Mouse (Mus musculus): ENCODE measurements at regions not wholly inside any gene's neighbourhood (a gene's known extent, or its start where the extent isn't known, plus 50 kb on each side); places are given as distances from the start of the nearest gene placed in this dataset.

DNA sequence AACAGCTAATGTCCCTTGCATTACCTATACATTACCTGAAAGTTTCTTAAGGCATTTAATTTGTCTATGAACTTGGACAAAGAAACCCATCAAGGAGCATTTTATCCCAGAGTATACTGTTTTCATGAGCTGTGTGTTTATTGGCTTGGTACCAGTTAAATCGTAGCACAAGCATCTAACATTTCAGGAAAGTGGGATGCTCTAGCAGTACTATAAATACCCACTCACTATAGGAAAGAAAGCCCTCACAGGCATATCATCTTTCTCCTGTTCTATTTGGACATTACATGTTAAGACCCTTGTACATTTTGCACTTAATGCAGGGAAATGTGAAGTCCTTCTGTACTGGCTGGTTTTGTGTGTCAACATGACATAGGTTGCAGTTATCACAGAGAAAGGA is 163.9 kb downstream of the Ptprc start:
- no peak for DNase-seq (ENCODE audit: low read depth)

- no peak for DNase-seq (ENCODE audit: low read depth)
Observed at GRCm38 (mm10) chr1:138010910-138011477, 164.5 kb downstream of the Ptprc start.

DNA sequence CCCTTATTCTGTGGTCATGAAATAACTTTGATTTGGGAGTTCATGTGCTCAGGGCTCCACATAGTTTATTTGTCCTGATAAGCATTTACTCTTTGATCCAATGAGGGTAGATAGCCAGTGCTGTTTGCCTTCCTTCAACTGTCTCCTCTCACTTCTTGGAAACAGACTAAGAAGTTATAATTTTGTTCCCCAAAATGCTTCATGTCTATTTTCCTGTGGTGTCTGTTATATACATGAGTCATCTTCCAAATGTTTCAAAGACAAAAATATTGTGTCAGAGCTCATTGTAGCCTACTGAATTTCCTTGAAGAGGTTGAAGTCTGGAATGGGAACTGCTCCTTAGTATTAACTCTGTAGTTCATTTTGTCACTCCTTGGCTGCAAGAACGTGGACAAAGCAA is 168.7 kb downstream of the Ptprc start:
- DNase-seq (ENCODE audit: low read depth) = no peak

GRCm38 (mm10) chr1:138004319-138004718 is 171.2 kb downstream of the Ptprc start:
- DNase-seq (ENCODE audit: low read depth) = no peak

GRCm38 (mm10) chr1:137999268-137999900 is 176.1 kb downstream of the Ptprc start:
- no peak for DNase-seq (ENCODE audit: low read depth)

GRCm38 (mm10) chr1:137996041-137996440 is 179.5 kb downstream of the Ptprc start:
- no peak for DNase-seq (ENCODE audit: low read depth)

DNA sequence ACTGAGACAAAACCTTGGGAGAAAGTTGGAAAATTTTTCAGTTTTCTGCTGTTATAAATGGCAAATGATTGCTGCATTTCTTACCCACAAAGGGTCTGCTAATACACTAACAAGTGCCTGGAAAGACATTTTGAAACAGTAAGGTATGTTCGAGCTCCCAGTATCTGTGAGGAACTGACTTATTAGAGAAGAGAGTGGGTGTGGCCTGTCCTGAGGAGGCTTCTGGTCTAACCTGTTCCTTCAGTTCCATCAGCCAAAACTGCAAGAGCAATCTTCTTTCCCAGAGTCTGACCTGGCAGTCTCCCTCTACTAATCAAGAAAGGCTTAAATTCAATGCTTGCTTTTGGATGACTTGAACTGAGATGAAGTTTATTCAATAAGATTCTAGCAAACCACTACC is 183.6 kb downstream of the Ptprc start:
- DNase-seq (ENCODE audit: low read depth) = no peak

GRCm38 (mm10) chr1:137991412-137991811 is 184.1 kb downstream of the Ptprc start:
- no peak for DNase-seq (ENCODE audit: low read depth)

GRCm38 (mm10) chr1:137973406-137973805 is 202.1 kb downstream of the Ptprc start:
- no peak for DNase-seq (ENCODE audit: low read depth)

DNA sequence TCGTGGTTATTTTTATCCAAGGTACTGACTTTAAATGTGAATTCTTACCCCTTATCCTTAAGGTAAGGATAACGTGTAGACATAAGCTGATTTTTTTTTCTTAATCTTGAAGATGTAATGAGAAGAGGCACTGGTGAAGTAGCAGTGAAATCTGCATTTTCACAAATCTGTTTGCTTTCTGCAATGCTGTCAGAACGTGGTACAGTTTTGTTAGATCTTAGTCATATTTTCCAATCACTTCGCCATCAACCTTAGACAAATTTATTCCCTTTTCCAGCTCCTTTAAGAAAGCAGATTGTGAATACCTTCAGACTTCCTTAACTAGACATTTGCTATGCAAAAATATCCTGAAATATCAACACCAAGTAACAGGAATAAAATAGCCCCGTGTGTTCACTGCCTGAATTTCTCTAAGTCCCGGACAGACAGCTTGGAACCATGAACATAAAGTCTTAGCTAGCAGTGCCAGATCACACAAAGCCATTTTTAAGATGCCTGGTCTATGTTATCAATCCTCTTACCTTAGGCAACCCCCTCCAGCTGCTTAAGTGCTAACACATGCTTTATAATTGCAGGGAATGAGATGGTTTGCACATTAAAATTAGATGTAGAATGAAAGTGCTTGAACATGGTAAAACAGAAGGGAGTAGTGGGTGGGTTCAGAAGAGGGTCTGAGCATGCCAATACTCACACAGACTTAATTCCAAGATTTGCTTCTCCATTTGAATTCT is 202.7 kb downstream of the Ptprc start:
- DNase-seq (ENCODE audit: low read depth) = no peak

GRCm38 (mm10) chr1:137966151-137966836 is 209.2 kb downstream of the Ptprc start:
- DNase-seq (ENCODE audit: low read depth) = no peak

DNA sequence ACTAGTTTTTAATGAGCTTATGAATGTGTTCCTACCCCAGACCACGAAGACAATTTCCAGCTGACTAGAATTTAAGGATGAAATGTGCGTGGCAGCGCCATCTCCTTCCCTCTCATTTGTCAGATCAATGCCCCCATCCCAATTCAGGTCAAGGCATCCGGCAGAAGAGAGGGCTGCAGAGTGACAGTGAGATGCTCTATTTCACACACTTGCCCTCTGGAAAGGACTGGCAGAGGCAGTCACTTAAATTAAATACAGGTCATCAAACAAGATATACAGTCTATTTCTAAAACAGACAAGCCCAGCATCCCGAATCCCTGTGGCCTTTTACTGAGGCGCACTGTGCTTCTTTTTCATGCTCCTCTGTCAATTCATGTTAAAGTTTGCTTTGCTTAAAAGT is 211.9 kb downstream of the Ptprc start:
- DNase-seq (ENCODE audit: low read depth) = no peak

GRCm38 (mm10) chr1:137958040-137958439 is 217.5 kb downstream of the Ptprc start:
- DNase-seq (ENCODE audit: low read depth) = no peak

DNA sequence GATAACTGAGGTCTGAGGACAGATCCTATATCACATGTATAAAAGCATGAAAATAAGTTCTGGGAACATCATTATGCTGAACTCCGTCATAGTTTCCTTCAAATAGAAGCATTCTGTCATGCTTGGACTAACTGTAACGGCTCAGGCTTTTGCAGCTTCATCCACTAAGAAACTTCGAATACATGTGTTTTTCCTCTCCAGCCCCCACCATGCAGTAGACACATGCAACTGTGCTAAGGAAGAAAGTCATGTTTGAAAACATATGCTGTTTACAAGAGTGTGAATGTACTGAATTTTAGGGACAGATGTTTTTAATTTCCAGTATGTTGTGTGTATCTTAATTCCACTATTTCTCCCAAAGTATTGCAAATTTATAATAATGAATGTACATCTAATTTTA is 219.5 kb downstream of the Ptprc start:
- no peak for DNase-seq (ENCODE audit: low read depth)

- no peak for DNase-seq (ENCODE audit: low read depth)
Observed at GRCm38 (mm10) chr1:137955139-137955538, 220.4 kb downstream of the Ptprc start.

DNA sequence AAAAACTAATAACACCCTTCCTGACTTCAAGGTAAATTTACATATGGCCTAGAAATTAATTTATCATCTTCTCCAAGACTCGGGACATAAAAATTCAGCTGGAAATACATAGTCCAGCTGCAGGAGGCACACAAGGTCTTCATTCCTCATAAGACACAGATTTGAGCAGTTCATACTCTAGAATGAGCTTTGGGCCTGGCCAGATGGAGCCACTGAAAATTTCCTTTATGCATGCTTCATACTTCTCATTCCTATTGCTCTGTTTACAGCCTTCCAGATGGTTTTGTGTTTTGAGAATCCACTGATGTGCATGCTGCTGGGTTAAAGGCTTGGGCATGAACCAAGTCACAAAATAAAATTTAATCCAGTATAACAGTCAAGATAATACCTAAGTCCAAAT is 222.1 kb downstream of the Ptprc start:
- no peak for DNase-seq (ENCODE audit: low read depth)

- no peak for DNase-seq (ENCODE audit: low read depth)
Observed at GRCm38 (mm10) chr1:137952777-137953176, 222.7 kb downstream of the Ptprc start.

- DNase-seq (ENCODE audit: low read depth) = no peak
Observed at GRCm38 (mm10) chr1:137947900-137948299, 227.6 kb downstream of the Ptprc start.

DNA sequence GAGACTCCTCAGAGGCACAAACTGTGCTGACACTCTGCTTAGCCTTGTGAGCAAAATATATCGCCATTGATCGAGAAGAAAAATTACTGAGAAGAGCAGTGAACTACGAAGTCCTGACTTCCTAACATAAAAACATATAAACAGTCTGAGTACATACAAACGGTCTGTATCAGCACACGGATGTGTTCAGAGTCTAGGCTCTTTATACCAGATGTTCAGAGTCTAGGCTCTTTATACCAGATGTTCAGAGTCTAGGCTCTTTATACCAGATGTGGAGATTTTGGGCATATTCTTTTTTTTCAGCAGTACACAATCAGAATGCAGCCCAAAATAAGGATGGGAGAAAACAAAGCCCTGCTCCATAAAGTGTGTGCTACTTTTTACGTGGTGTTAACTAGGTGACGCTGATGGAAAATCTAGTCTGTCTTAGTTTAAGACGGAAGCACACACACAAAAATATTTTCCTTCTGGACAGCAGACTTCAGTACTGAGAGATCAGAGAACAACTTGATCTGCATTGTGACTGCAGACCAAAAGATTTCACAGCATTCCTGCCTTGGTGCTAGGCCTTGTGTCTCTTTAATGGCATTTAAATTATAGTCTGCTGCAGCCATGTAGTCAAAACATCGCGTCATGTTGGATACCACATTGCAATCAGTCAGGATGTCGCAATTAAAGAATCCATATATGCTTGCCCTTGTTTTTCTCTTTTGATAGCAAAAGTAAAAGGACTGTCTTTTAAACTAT is 233.6 kb downstream of the Ptprc start:
- no peak for DNase-seq (ENCODE audit: low read depth)

DNA sequence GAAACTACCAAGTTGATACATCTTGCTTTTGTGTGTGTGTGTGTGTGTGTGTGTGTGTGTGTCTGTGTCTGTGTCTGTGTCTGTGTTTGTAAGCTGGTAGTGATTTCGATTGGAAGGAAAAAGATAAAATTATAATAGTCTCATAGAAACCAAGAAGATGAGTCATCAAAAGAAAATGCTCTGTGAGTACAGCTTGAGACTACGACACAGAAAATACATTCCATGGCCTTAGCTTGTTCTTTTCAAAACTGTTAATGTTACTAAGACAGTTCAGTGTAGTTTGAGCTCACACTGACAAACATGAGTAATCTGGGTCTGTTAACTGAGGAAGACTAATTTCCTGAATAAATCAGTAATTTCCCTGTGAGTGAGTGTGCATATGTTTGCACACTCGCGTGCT is 239.8 kb downstream of the Ptprc start:
- DNase-seq (ENCODE audit: low read depth) = no peak

DNA sequence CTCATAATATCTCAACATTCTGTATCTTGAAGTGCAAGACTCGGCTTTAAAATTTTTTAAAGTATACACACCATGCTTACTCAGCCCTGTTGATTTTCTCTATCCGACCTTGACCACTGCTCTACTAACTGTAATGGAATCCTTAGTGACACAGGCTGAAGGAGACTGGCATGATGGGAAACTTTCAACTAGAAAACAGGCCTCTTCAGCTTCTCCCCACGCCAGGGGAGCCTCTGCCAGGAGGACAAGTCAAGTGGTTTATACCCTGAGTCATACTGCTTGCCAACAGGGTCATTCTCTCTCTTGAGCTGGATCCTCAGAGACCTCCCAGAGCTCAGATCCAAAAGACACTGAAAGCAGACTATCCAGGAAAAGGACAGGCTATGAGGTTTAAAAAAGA is 245.7 kb downstream of the Ptprc start:
- DNase-seq (ENCODE audit: low read depth) = no peak

DNA sequence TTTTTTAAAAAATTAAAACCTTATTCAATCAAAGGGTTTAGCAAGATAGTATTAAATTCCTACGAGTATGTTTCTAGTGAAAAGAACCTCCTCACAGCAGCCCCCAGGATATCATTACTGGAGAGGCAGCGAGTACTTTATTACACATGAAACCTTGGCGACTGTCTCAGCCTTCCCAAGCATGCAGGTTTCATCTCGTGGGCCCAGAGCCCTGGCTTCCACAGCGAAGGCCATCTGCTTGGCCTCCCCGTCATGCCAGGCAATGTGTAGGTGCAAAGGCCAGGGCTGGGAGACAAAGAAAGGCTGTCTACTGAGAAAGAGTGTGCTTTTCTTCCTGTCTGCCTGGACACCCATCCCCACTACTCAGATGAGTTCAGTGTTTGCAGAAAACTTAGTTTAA is 247.0 kb downstream of the Ptprc start:
- no peak for DNase-seq (ENCODE audit: low read depth)
